Mouse (Mus musculus) testis, adult 2 months (tissue): ENCODE measurements at regions not wholly inside any gene's neighbourhood (a gene's known extent, or its start where the extent isn't known, plus 50 kb on each side); places are given as distances from the start of the nearest gene placed in this dataset.

Source experiments
- CTCF ChIP-seq: fragments of 200-500 bp; IDR thresholded peaks from 2 replicates; pipeline ENCODE4 v1.5.1; 2012; ENCODE audit warnings: low read depth, mild to moderate bottlenecking, inconsistent platforms, low read length, moderate library complexity; ENCODE audit not compliant: control insufficient read depth, insufficient read depth, insufficient replicate concordance
- POLR2A ChIP-seq: fragments of 200-500 bp; IDR thresholded peaks from 2 replicates; pipeline ENCODE4 v1.6.1; 2012; ENCODE audit warnings: low read depth, mild to moderate bottlenecking, inconsistent platforms, low read length, moderate library complexity; ENCODE audit not compliant: control insufficient read depth

DNA sequence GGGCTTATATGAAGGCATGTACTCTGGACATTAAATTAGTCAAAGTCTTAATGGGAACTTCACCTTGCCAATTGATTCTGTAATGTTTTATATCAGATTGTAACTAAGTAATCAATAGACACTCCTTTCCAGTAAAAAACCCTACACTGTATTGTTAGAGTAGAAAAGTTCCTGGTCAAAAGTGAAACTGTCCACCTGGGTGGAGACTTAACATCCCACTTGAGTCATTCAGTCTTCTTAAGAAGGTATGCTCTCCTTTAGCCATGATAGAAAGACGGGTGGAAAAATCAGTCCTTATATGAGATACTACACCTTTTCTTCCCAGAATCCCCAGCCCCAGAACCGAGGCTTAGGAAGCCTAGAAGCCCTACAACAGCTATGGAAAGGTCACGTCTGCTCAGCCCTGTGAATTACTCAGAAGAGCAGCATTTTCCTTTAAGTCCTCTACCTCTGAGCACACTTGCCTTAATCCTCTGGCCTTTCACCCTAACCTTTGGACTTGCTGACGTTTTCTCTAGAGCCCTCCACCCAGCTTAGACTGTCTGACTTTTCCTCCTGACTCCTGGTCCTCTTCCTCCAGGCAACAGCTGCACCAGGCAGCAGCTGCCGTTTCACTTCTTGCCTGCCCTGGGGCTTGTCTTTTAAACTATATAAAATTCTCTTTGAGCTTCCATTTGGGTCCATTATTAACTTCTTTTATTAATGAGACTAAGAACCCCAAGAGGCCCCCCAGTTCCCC lies 93.4 kb upstream of the Ankrd50 start:
- no peak for TF ChIP-seq POLR2A
- TF ChIP-seq CTCF = no peak
